Mouse (Mus musculus): Measurements from ENCODE around the gene Zbed4. TPM values are rescaled to one million over a fixed set of nuclear protein-coding genes. Genes with fewer than 3 reads are reported as not detected.
A peak's percentile ranks its signal among the peaks of the same experiment; 100 is the strongest.
"Not testable (repeated sequence)": the region's sequence is repeated elsewhere in the genome, so short reads cannot be mapped to it uniquely, and the experiment has no call there.

The Zbed4 gene
- polyA plus RNA-seq, 1 experiment from 2014 or later = 36.7 TPM

GRCm38 (mm10) chr15:88743371-88743770 lies 8.1 kb upstream of the Zbed4 start:
- not testable (repeated sequence) for DNase-seq (ENCODE audit: low spot score); H3K4me3 ChIP-seq (ENCODE audit: low read depth, low read length)
- WGBS = 88% methylated on average over 5 of the region's 5 CpGs

GRCm38 (mm10) chr15:88745347-88745746 lies 6.1 kb upstream of the Zbed4 start:
- Histone ChIP-seq H3K36me3 (replicated peaks; ENCODE audit: control insufficient read depth, insufficient read depth, low read depth, low read length) (no peaks in the 10 kb centered on the region), H3K4me2 (ENCODE audit: low read depth, low read length) (no peak overlapping the region), H3K27ac (replicated peaks; ENCODE audit: low read depth, low read length) (no peak overlapping the region), H3K4me3 (ENCODE audit: low read depth, low read length) (no peak overlapping the region), H3K4me1 (ENCODE audit: control insufficient read depth, insufficient read depth, low read length) (no peaks in the 10 kb centered on the region), H3K27me3 (ENCODE audit: control insufficient read depth, insufficient read depth, low read length) (no peaks in the 10 kb centered on the region), H3K9me3 (replicated peaks; ENCODE audit: control insufficient read depth, low read length) (no peaks in the 10 kb centered on the region), H3K9ac (replicated peaks; ENCODE audit: low read length) (no peak overlapping the region)
- WGBS = 91% methylated on average over 3 of the region's 3 CpGs
- DNase-seq (ENCODE audit: low spot score) (no peak), ATAC-seq (replicated peaks; ENCODE audit: insufficient number of reproducible peaks, low FRiP score, low TSS enrichment, low read depth) (no peak)

More at GRCm38 (mm10) chr15:88743371-88743770, 8.1 kb upstream of the Zbed4 start:
- not testable (repeated sequence) for H3K4me2 ChIP-seq (ENCODE audit: low read depth, low read length); H3K27me3 ChIP-seq (ENCODE audit: control insufficient read depth, insufficient read depth, low read length); H3K4me1 ChIP-seq (ENCODE audit: control insufficient read depth, insufficient read depth, low read length); H3K9ac ChIP-seq (replicated peaks; ENCODE audit: low read length); H3K36me3 ChIP-seq (replicated peaks; ENCODE audit: control insufficient read depth, insufficient read depth, low read depth, low read length); H3K9me3 ChIP-seq (replicated peaks; ENCODE audit: control insufficient read depth, low read length); H3K27ac ChIP-seq (replicated peaks; ENCODE audit: low read depth, low read length); ATAC-seq (replicated peaks; ENCODE audit: insufficient number of reproducible peaks, low FRiP score, low TSS enrichment, low read depth)

GRCm38 (mm10) chr15:88745926-88746325 lies 5.5 kb upstream of the Zbed4 start:
- no peak overlapping the region for H3K9ac ChIP-seq (replicated peaks; ENCODE audit: low read length)
- H3K4me1 ChIP-seq (ENCODE audit: control insufficient read depth, insufficient read depth, low read length) = no peaks in the 10 kb centered on the region; the same call in 1 of the 2 replicates
- no peaks in the 10 kb centered on the region for H3K27me3 ChIP-seq (ENCODE audit: control insufficient read depth, insufficient read depth, low read length)
- no peaks in the 10 kb centered on the region for H3K9me3 ChIP-seq (replicated peaks; ENCODE audit: control insufficient read depth, low read length)
- H3K4me2 ChIP-seq (ENCODE audit: low read depth, low read length) = no peak overlapping the region
- no peaks in the 10 kb centered on the region for H3K36me3 ChIP-seq (replicated peaks; ENCODE audit: control insufficient read depth, insufficient read depth, low read depth, low read length)
- H3K27ac ChIP-seq (replicated peaks; ENCODE audit: low read depth, low read length) = no peak overlapping the region
- 42% methylated on average over 3 of the region's 3 CpGs for WGBS
- ATAC-seq (replicated peaks; ENCODE audit: insufficient number of reproducible peaks, low FRiP score, low TSS enrichment, low read depth) (no peak), DNase-seq (ENCODE audit: low spot score) (no peak)
- no peak overlapping the region for H3K4me3 ChIP-seq (ENCODE audit: low read depth, low read length)

- H3K4me2 ChIP-seq (ENCODE audit: low read depth, low read length); H3K9ac ChIP-seq (replicated peaks; ENCODE audit: low read length); H3K27ac ChIP-seq (replicated peaks; ENCODE audit: low read depth, low read length); DNase-seq (ENCODE audit: low spot score); H3K4me3 ChIP-seq (ENCODE audit: low read depth, low read length); H3K36me3 ChIP-seq (replicated peaks; ENCODE audit: control insufficient read depth, insufficient read depth, low read depth, low read length); H3K9me3 ChIP-seq (replicated peaks; ENCODE audit: control insufficient read depth, low read length); ATAC-seq (replicated peaks; ENCODE audit: insufficient number of reproducible peaks, low FRiP score, low TSS enrichment, low read depth); H3K4me1 ChIP-seq (ENCODE audit: control insufficient read depth, insufficient read depth, low read length); H3K27me3 ChIP-seq (ENCODE audit: control insufficient read depth, insufficient read depth, low read length): not testable (repeated sequence)
- 94% methylated on average over 8 of the region's 8 CpGs for WGBS
Observed at GRCm38 (mm10) chr15:88749617-88750016, 1.8 kb upstream of the Zbed4 start.

GRCm38 (mm10) chr15:88750032-88750431 lies 1.4 kb upstream of the Zbed4 start:
- no peaks in the 10 kb centered on the region for H3K36me3 ChIP-seq (replicated peaks; ENCODE audit: control insufficient read depth, insufficient read depth, low read depth, low read length)
- no peak for DNase-seq (ENCODE audit: low spot score)
- no peaks in the 10 kb centered on the region for H3K27me3 ChIP-seq (ENCODE audit: control insufficient read depth, insufficient read depth, low read length)
- no peak overlapping the region for H3K4me2 ChIP-seq (ENCODE audit: low read depth, low read length)
- WGBS = 88% methylated on average over 10 of the region's 10 CpGs
- no peak for ATAC-seq (replicated peaks; ENCODE audit: insufficient number of reproducible peaks, low FRiP score, low TSS enrichment, low read depth)
- no peak overlapping the region for H3K27ac ChIP-seq (replicated peaks; ENCODE audit: low read depth, low read length)
- no peak overlapping the region for H3K9ac ChIP-seq (replicated peaks; ENCODE audit: low read length)
- no peak overlapping the region for H3K4me3 ChIP-seq (ENCODE audit: low read depth, low read length)
- no peaks in the 10 kb centered on the region; the same call in none of the 2 replicates for H3K4me1 ChIP-seq (ENCODE audit: control insufficient read depth, insufficient read depth, low read length)
- no peaks in the 10 kb centered on the region for H3K9me3 ChIP-seq (replicated peaks; ENCODE audit: control insufficient read depth, low read length)

- Histone ChIP-seq H3K4me2 (ENCODE audit: low read depth, low read length) (peak overlapping the region; percentile 63), H3K27me3 (ENCODE audit: control insufficient read depth, insufficient read depth, low read length) (no peaks in the 10 kb centered on the region), H3K4me3 (ENCODE audit: low read depth, low read length) (peak overlapping the region; percentile 93), H3K4me1 (ENCODE audit: control insufficient read depth, insufficient read depth, low read length) (no peaks in the 10 kb centered on the region; the same call in none of the 2 replicates), H3K36me3 (replicated peaks; ENCODE audit: control insufficient read depth, insufficient read depth, low read depth, low read length) (no peaks in the 10 kb centered on the region), H3K9me3 (replicated peaks; ENCODE audit: control insufficient read depth, low read length) (no peaks in the 10 kb centered on the region), H3K27ac (replicated peaks; ENCODE audit: low read depth, low read length) (peak overlapping the region; percentile 23; the same call in 1 of the 2 replicates), H3K9ac (replicated peaks; ENCODE audit: low read length) (peak overlapping the region; percentile 46)
- ATAC-seq (replicated peaks; ENCODE audit: insufficient number of reproducible peaks, low FRiP score, low TSS enrichment, low read depth) (peak; percentile 97), DNase-seq (ENCODE audit: low spot score) (peak; percentile 99)
- 6% methylated on average over 54 of the region's 54 CpGs for WGBS
Observed at GRCm38 (mm10) chr15:88750677-88751563, 540 bp upstream of the Zbed4 start.

GRCm38 (mm10) chr15:88752403-88752733 lies 908 bp downstream of the Zbed4 start:
- H3K9ac ChIP-seq (replicated peaks; ENCODE audit: low read length) = peak overlapping the region; percentile 86
- peak; percentile 8 for DNase-seq (ENCODE audit: low spot score)
- H3K4me2 ChIP-seq (ENCODE audit: low read depth, low read length) = peak overlapping the region; percentile 33
- no peaks in the 10 kb centered on the region for H3K36me3 ChIP-seq (replicated peaks; ENCODE audit: control insufficient read depth, insufficient read depth, low read depth, low read length)
- H3K27ac ChIP-seq (replicated peaks; ENCODE audit: low read depth, low read length) = no peak overlapping the region; the same call in 1 of the 2 replicates
- H3K4me3 ChIP-seq (ENCODE audit: low read depth, low read length) = peak overlapping the region; percentile 93
- no peaks in the 10 kb centered on the region; the same call in none of the 2 replicates for H3K4me1 ChIP-seq (ENCODE audit: control insufficient read depth, insufficient read depth, low read length)
- H3K27me3 ChIP-seq (ENCODE audit: control insufficient read depth, insufficient read depth, low read length) = no peaks in the 10 kb centered on the region
- no peaks in the 10 kb centered on the region for H3K9me3 ChIP-seq (replicated peaks; ENCODE audit: control insufficient read depth, low read length)
- WGBS = 3% methylated on average over 8 of the region's 8 CpGs
- no peak for ATAC-seq (replicated peaks; ENCODE audit: insufficient number of reproducible peaks, low FRiP score, low TSS enrichment, low read depth)

GRCm38 (mm10) chr15:88754896-88755295 lies 3.4 kb downstream of the Zbed4 start:
- WGBS = 86% methylated on average over 2 of the region's 2 CpGs
- H3K27me3 ChIP-seq (ENCODE audit: control insufficient read depth, insufficient read depth, low read length) = no peaks in the 10 kb centered on the region
- H3K9ac ChIP-seq (replicated peaks; ENCODE audit: low read length) = no peak overlapping the region
- ATAC-seq (replicated peaks; ENCODE audit: insufficient number of reproducible peaks, low FRiP score, low TSS enrichment, low read depth) = no peak
- peaks cover 3% of the 10 kb centered on the region; the same call in 1 of the 2 replicates for H3K36me3 ChIP-seq (replicated peaks; ENCODE audit: control insufficient read depth, insufficient read depth, low read depth, low read length)
- no peak for DNase-seq (ENCODE audit: low spot score)
- H3K9me3 ChIP-seq (replicated peaks; ENCODE audit: control insufficient read depth, low read length) = no peaks in the 10 kb centered on the region
- no peak overlapping the region for H3K4me3 ChIP-seq (ENCODE audit: low read depth, low read length)
- H3K27ac ChIP-seq (replicated peaks; ENCODE audit: low read depth, low read length) = no peak overlapping the region
- no peak overlapping the region for H3K4me2 ChIP-seq (ENCODE audit: low read depth, low read length)
- H3K4me1 ChIP-seq (ENCODE audit: control insufficient read depth, insufficient read depth, low read length) = no peaks in the 10 kb centered on the region; the same call in none of the 2 replicates

Data from embryonic facial prominence, embryonic 11.5 days (tissue).